Mouse (Mus musculus) kidney, postnatal 36 days (tissue): ENCODE results near the gene Dync1i1.

Experiments
- DNase-seq, 2 experiments: peaks; one replicate each; pipeline ENCODE4 v3.0.0; 2021 to 2022; ENCODE audit warnings: mixed read lengths in 2 of 2

The Dync1i1 gene

DNA sequence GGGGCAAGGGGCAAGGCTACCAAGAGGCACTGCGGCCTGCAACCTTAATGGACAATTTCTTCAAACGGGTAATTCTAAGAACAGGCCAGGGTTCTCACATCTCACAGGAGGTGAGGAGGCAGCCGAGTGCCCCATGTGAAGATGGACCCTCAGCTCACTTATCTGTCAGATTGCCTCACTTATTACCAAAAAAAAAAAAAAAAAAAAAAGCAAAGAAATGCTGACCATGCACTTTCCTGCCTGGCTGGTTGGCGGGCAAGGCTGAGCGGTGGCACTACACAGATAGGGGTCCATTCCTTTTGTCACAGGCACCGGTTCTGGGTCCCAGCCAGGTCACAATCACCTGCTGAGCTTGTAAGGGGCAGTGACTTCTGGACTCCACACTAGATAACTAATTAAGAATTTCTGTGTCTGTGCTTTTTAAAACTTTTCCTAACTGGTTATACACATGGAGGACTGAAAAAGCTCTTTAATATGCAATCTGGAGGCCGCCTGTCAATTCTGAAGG, 350.6 kb downstream of the Dync1i1 start:
- DNase-seq: peak; percentile 21 to 60

DNA sequence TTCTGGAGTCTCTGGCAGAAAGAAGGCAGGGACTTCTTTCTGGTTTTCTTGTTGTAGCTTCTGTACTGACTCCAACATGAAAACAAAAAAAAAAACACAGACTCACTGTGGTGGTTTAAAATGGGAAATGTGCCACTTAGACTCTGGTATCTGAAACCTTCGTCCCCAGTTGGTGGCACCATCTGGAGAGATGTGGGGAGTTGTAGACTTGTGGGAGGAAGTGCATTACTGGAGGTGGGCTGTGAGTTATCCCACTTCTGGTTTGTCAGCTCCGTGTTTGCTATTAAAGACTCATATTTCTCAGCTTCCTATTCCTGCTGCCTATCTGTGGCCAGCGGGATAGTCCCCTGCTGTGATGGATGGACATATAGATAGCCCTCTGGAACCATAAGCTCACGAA, 351.8 kb downstream of the Dync1i1 start:
- DNase-seq: no peak
